Mouse (Mus musculus) adrenal gland, adult (tissue): Measurements from ENCODE around the gene R3hdm1.

Experiments used
- DNase-seq, 2 experiments: peaks; one replicate each; pipeline ENCODE4 v3.0.0; 2022 to 2023; ENCODE audit warnings: low spot score in 1 of 2; ENCODE audit not compliant: inconsistent age in 2 of 2

The R3hdm1 gene

GRCm38 (mm10) chr1:128282924-128283323 is 179.8 kb downstream of the R3hdm1 start:
- DNase-seq = no peak

- no peak for DNase-seq
Measured at GRCm38 (mm10) chr1:128284157-128284690, 181.1 kb downstream of the R3hdm1 start.

GRCm38 (mm10) chr1:128285136-128285535 is 182.0 kb downstream of the R3hdm1 start:
- DNase-seq = no peak
